Mouse (Mus musculus) myocyte (in vitro differentiated cells): Measurements from ENCODE around the gene Hoxb7.

Experiments
- MAX ChIP-seq: IDR thresholded peaks from one replicate; pipeline ENCODE4 v1.6.1; 2011; ENCODE audit warnings: low read depth, mild to moderate bottlenecking, control low read depth
- MYOD1 ChIP-seq, 3 experiments: IDR thresholded peaks; one replicate each; pipeline ENCODE4 v1.6.1; 2011; ENCODE audit warnings: control low read depth in 2 of 3, low read depth in 2 of 3, mild to moderate bottlenecking in 2 of 3, moderate library complexity in 1 of 3; ENCODE audit not compliant: insufficient read length in 2 of 3, control insufficient read depth in 1 of 3
- POLR2A ChIP-seq: IDR thresholded peaks from one replicate; pipeline ENCODE4 v1.6.1; 2011; ENCODE audit warnings: low read depth, mild to moderate bottlenecking, control low read depth, moderate library complexity; ENCODE audit not compliant: insufficient read length
- POLR2AphosphoS2 ChIP-seq: IDR thresholded peaks from one replicate; pipeline ENCODE4 v1.6.1; 2011; ENCODE audit warnings: low read depth, control low read depth; ENCODE audit not compliant: insufficient read length
- TCF12 ChIP-seq: IDR thresholded peaks from one replicate; pipeline ENCODE4 v1.6.1; 2011; ENCODE audit warnings: mild to moderate bottlenecking, control low read depth; ENCODE audit not compliant: poor library complexity, insufficient read depth, severe bottlenecking

- TF ChIP-seq TCF12 = no peak
- TF ChIP-seq MYOD1 (IDR thresholded peaks at IDR 0.05; ENCODE audit: control insufficient read depth in 1 of 3, insufficient read length in 2 of 3, low read depth in 2 of 3) = no peak
- TF ChIP-seq POLR2A = no peak
- no peak for TF ChIP-seq POLR2AphosphoS2
- TF ChIP-seq MAX = no peak
These were observed 34.3 kb downstream of the Hoxb7 start for GRCm38 (mm10) chr11:96320688-96321087.
